Mouse (Mus musculus) CH12.LX (cell line): ENCODE results near the gene Kcnn1.

Source experiments
- CHD2 ChIP-seq: IDR thresholded peaks from 2 replicates; pipeline ENCODE4 v1.6.1; 2011; ENCODE audit warnings: low read length, improper control_type of control experiment
- E2F4 ChIP-seq: IDR thresholded peaks from 2 replicates; pipeline ENCODE4 v1.6.1; 2011; ENCODE audit warnings: low read depth, low read length, improper control_type of control experiment; ENCODE audit not compliant: insufficient replicate concordance
- JUND ChIP-seq: conservative IDR thresholded peaks from 2 replicates; pipeline ENCODE4 v1.6.1; 2011; ENCODE audit warnings: low read depth, low read length, improper control_type of control experiment
- POLR2A ChIP-seq: IDR thresholded peaks from 2 replicates; pipeline ENCODE4 v1.6.1; 2011; ENCODE audit warnings: low read depth, mild to moderate bottlenecking, improper control_type of control experiment, low read length
- USF1 ChIP-seq: IDR thresholded peaks from 2 replicates; pipeline ENCODE4 v1.6.1; 2014; ENCODE audit warnings: low read depth, mild to moderate bottlenecking, inconsistent platforms, low read length, improper control_type of control experiment

- TF ChIP-seq E2F4 = no peak
- TF ChIP-seq JUND = no peak
- no peak for TF ChIP-seq POLR2A
- no peak for TF ChIP-seq USF1
- TF ChIP-seq CHD2 = no peak
Observed at GRCm38 (mm10) chr8:70874441-70874840, 11.4 kb upstream of the Kcnn1 start.
